Mouse (Mus musculus): Measurements from ENCODE around the gene Palm3.

DNA sequence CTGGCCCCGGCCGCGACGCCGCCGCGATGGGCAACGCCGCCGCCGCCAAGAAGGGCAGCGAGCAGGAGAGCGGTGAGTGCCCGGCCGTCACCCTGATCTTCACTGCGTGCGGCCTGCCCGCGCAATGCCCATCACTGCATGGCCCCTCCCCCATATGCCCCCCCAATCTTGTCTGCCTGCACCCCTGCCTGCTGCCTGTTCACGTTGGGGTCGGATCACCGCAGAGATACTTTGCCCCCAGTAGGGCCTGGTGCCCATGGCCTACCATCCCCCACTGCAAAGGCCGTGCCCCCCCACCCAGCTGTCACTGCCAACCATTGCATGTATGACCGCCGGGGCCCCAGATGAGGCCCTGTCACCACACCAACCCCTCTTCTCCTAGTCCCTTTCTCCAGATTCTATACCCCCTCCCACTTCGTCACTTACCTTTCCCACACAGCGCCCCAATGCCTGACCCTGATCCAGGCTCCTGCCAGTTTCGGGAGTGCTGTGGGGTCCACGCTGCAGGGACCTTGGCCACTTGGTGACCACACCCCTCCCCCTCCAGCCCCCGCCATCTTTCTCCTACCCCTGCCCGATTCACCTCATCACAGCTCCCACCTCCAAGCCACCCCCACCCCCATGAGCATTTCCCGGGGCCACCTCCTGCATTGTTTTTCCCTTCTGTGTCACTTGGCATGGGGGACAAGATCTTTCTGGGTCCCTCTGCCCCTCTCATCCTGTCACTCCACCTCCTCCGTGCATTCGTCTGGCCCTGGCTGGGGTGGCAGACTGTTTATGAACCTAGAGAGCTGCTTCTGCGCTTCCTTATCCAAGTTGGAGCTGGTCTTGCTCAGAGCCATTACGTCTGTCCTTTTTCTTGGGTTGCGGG lies 47.9 kb upstream of the Palm3 start:
- TF ChIP-seq CTCF (IDR thresholded peaks at IDR 0.05) (no peak), EP300 (IDR thresholded peaks at IDR 0.05) (no peak)

Data from lung, postnatal 0 days (tissue).